Mouse (Mus musculus) gastrocnemius, adult 2 months (tissue): Measurements from ENCODE around the gene D8Ertd738e. TPM values are rescaled to one million over a fixed set of nuclear protein-coding genes. Genes with fewer than 3 reads are reported as not detected.
"Not testable (repeated sequence)": the region's sequence is repeated elsewhere in the genome, so short reads cannot be mapped to it uniquely, and the experiment has no call there.

Experiments used
- DNase-seq: peaks from one replicate; pipeline ENCODE4 v3.0.0; 2022
- H3K27ac ChIP-seq: fragments of 200-600 bp; 2 replicates; pipeline ENCODE4 v1.8.1; 2022; ENCODE audit warnings: mild to moderate bottlenecking
- H3K4me3 ChIP-seq: fragments of 200-600 bp; 2 replicates; pipeline ENCODE4 v1.8.1; 2022; ENCODE audit warnings: mild to moderate bottlenecking, moderate library complexity
- CTCF ChIP-seq: fragments of 200-600 bp; IDR thresholded peaks from 2 replicates; pipeline ENCODE4 v1.8.1; 2022; ENCODE audit warnings: antibody characterized with exemption, mild to moderate bottlenecking, moderate library complexity
- intact Hi-C: fragments of 180-260 bp; cut with DNase I; formaldehyde crosslinking; loops from one replicate; pipeline ENCODE4 v1.15.1; 2025
- long read RNA-seq, 2 experiments: library from polyadenylated mRNA; stranded (forward); transcript quantifications; one replicate each; pipeline ENCODE4 v2.0.0; 2021
- total RNA-seq, 2 experiments: library from RNA; stranded (reverse); gene quantifications; 2 replicates each; pipeline ENCODE4 v1.2.3; 2021

The D8Ertd738e gene
- 100 to 1,000 TPM; 187 to 222 TPM for total RNA-seq
- long read RNA-seq, experiment 1, transcript D8Ertd738e-201 (3 exons, 616 nt) = major isoform, 254 of 263 reads
- long read RNA-seq, experiment 1, partial matches to known transcripts = 1 of 263 reads
- long read RNA-seq, experiment 1, other reads (novel, unspliced or antisense) = 8 of 263 reads
- long read RNA-seq, experiment 2, transcript D8Ertd738e-201 (3 exons, 616 nt) = major isoform, 250 of 257 reads
- long read RNA-seq, experiment 2, partial matches to known transcripts = 5 of 257 reads
- long read RNA-seq, experiment 2, other reads (novel, unspliced or antisense) = 2 of 257 reads

- Histone ChIP-seq H3K27ac (peak within 1 kb of the TSS; percentile 96), H3K4me3 (peak within 1 kb of the TSS; percentile 88)
- DNase-seq = peak; percentile 89
- no peak for TF ChIP-seq CTCF
- intact Hi-C loops = no loop called here
Measured at GRCm38 (mm10) chr8:84249257-84250170, at the start of gene D8Ertd738e. Gene D8Ertd738e, minus strand, starts transcription at chr8:84249719.

- no peak for TF ChIP-seq CTCF
- no peak for DNase-seq
- intact Hi-C loops = loop anchor here (10.0 kb wide), 1 partner anchor 258 kb away; no protein-coding TSS in a partner anchor
- no peak overlapping the region for H3K27ac ChIP-seq
- H3K4me3 ChIP-seq = no peak overlapping the region
Measured at GRCm38 (mm10) chr8:84297029-84297785, 47.7 kb upstream of the D8Ertd738e start.

- H3K27ac ChIP-seq = no peak overlapping the region
- peak; percentile 53 for DNase-seq
- peak; percentile 87 for TF ChIP-seq CTCF
- intact Hi-C loops = loop anchor here (1.0 to 10.0 kb wide), 2 partner anchors 66 to 263 kb away; no protein-coding TSS in a partner anchor
- H3K4me3 ChIP-seq = no peak overlapping the region
Measured at GRCm38 (mm10) chr8:84291688-84292087, 42.2 kb upstream of the D8Ertd738e start.

GRCm38 (mm10) chr8:84291086-84291485 lies 41.6 kb upstream of the D8Ertd738e start:
- intact Hi-C loops = loop anchor here (1.0 to 10.0 kb wide), 2 partner anchors 66 to 264 kb away; no protein-coding TSS in a partner anchor
- DNase-seq = no peak
- no peak overlapping the region for H3K27ac ChIP-seq

GRCm38 (mm10) chr8:84288892-84289291 lies 39.4 kb upstream of the D8Ertd738e start:
- TF ChIP-seq CTCF = peak; percentile 40
- no peak overlapping the region for H3K4me3 ChIP-seq
- DNase-seq = no peak
- intact Hi-C loops = loop anchor here (5.0 kb wide), 1 partner anchor 252 kb away; no protein-coding TSS in a partner anchor
- no peak overlapping the region for H3K27ac ChIP-seq

More at GRCm38 (mm10) chr8:84291086-84291485, 41.6 kb upstream of the D8Ertd738e start:
- H3K4me3 ChIP-seq = no peak overlapping the region
- TF ChIP-seq CTCF = no peak

GRCm38 (mm10) chr8:84285665-84286064 lies 36.1 kb upstream of the D8Ertd738e start:
- H3K4me3 ChIP-seq, H3K27ac ChIP-seq: not testable (repeated sequence)
- intact Hi-C loops = loop anchor here (2.0 to 5.0 kb wide), 2 partner anchors 99 to 248 kb away; no protein-coding TSS in a partner anchor
- peak; percentile 66 for TF ChIP-seq CTCF
- peak; percentile 48 for DNase-seq

- Histone ChIP-seq H3K4me3 (peak overlapping the region; percentile 65), H3K27ac (peak overlapping the region; percentile 82)
- DNase-seq = peak; percentile 45
- intact Hi-C loops = loop anchor here (2.0 to 5.0 kb wide), 2 partner anchors 98 to 247 kb away; no protein-coding TSS in a partner anchor
- TF ChIP-seq CTCF = no peak
Measured at GRCm38 (mm10) chr8:84284608-84285063, 35.1 kb upstream of the D8Ertd738e start.

GRCm38 (mm10) chr8:84280777-84281176 lies 31.3 kb upstream of the D8Ertd738e start:
- intact Hi-C loops = no loop called here
- TF ChIP-seq CTCF = no peak
- DNase-seq = peak; percentile 44
- Histone ChIP-seq H3K4me3 (no peak overlapping the region), H3K27ac (no peak overlapping the region)

- intact Hi-C loops = no loop called here
- no peak for TF ChIP-seq CTCF
- Histone ChIP-seq H3K27ac (no peak overlapping the region), H3K4me3 (no peak overlapping the region)
- DNase-seq = no peak
Measured at GRCm38 (mm10) chr8:84276447-84276846, 26.9 kb upstream of the D8Ertd738e start.

- intact Hi-C loops = no loop called here
- DNase-seq = no peak
Measured at GRCm38 (mm10) chr8:84273968-84274367, 24.4 kb upstream of the D8Ertd738e start.

GRCm38 (mm10) chr8:84272302-84272701 lies 22.8 kb upstream of the D8Ertd738e start:
- H3K27ac ChIP-seq = no peak overlapping the region
- intact Hi-C loops = no loop called here
- DNase-seq = no peak
- TF ChIP-seq CTCF = no peak
- no peak overlapping the region for H3K4me3 ChIP-seq

More at GRCm38 (mm10) chr8:84273968-84274367, 24.4 kb upstream of the D8Ertd738e start:
- H3K4me3 ChIP-seq = no peak overlapping the region
- H3K27ac ChIP-seq = no peak overlapping the region
- TF ChIP-seq CTCF = no peak
